ENCODE assay signal across 8 mouse cellular contexts in the genomic region with DNA sequence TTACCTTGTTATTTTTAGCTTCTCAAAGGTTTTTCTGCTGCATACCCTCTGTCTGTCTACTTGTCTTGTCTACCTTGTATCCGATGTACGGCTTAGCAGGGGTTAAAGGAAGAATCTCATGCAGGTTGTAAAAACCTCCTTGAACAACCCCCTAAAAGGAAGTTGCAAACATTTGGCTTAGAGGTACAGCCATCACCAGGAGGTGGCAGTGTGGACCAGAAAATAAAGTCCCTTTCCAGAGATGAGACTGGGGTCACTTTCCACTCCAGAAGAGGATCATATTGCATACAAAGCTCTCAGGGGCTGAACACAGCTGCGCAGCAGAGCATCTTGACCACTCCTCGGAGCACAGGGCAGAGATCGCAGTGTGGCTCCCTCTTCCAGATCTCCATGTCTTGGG.
DNase-seq lines count a peak whose midpoint lies in the region; ATAC-seq and TF ChIP-seq lines count a peak whose summit lies in the region.

No protein-coding gene starts in this region.

- no peak overlapping the region for H3K9ac ChIP-seq in hindbrain, postnatal 0 days (replicated peaks; ENCODE audit: low read length)
- H3K9ac ChIP-seq in midbrain, embryonic 14.5 days (replicated peaks; ENCODE audit: low read length) = no peak overlapping the region

- no peak overlapping the region for H3K4me2 ChIP-seq in hindbrain, postnatal 0 days (ENCODE audit: low read depth, low read length)
- no peak overlapping the region for H3K4me2 ChIP-seq in midbrain, embryonic 14.5 days (ENCODE audit: low read length)

- no peaks in the 10 kb centered on the region for H3K36me3 ChIP-seq in hindbrain, postnatal 0 days (ENCODE audit: insufficient read depth, low read length)
- no peaks in the 10 kb centered on the region for H3K36me3 ChIP-seq in midbrain, embryonic 14.5 days (ENCODE audit: control insufficient read depth, insufficient read depth, low read length)

- no peak overlapping the region for H3K27ac ChIP-seq in gastrocnemius, adult 2 months
- H3K27ac ChIP-seq in hindbrain, postnatal 0 days = no peak overlapping the region
- no peak overlapping the region for H3K27ac ChIP-seq in midbrain, embryonic 14.5 days (replicated peaks; ENCODE audit: low read depth, low read length)

- H3K27me3 ChIP-seq in hindbrain, postnatal 0 days (ENCODE audit: insufficient read depth, low read length) = no peaks in the 10 kb centered on the region
- H3K27me3 ChIP-seq in midbrain, embryonic 14.5 days (ENCODE audit: control insufficient read depth, insufficient read depth, low read length) = peaks cover 16% of the 10 kb centered on the region; the same call in 1 of the 2 replicates

- no peaks in the 10 kb centered on the region for H3K4me1 ChIP-seq in hindbrain, postnatal 0 days (ENCODE audit: insufficient read depth, low read length)
- H3K4me1 ChIP-seq in midbrain, embryonic 14.5 days (ENCODE audit: control insufficient read depth, insufficient read depth, low read length) = no peaks in the 10 kb centered on the region

- no peak overlapping the region for H3K4me3 ChIP-seq in gastrocnemius, adult 2 months
- H3K4me3 ChIP-seq in hindbrain, postnatal 0 days (ENCODE audit: low read length) = no peak overlapping the region
- H3K4me3 ChIP-seq in midbrain, embryonic 14.5 days (replicated peaks; ENCODE audit: low read depth, low read length) = no peak overlapping the region

- H3K9me3 ChIP-seq in hindbrain, postnatal 0 days (ENCODE audit: low read length) = no peaks in the 10 kb centered on the region
- H3K9me3 ChIP-seq in midbrain, embryonic 14.5 days (ENCODE audit: control insufficient read depth, low read length) = no peaks in the 10 kb centered on the region

- peak; percentile 53 for TF ChIP-seq CTCF in gastrocnemius, adult 2 months (IDR thresholded peaks at IDR 0.05)
- peak; percentile 82 for TF ChIP-seq CTCF in hindbrain, postnatal 0 days (IDR thresholded peaks at IDR 0.05; ENCODE audit: low read depth)

- intact Hi-C loops in gastrocnemius, adult 2 months (cut with DNase I) = no loop called here
- intact Hi-C loops in left cerebral cortex, postnatal 4 days (cut with DNase I) = no loop called here

- DNase-seq in gastrocnemius, adult 2 months = peak; percentile 22
- DNase-seq in gastrocnemius, adult 8-10 months (ENCODE audit: low spot score in 2 of 2) = no peak
- DNase-seq in MN1 (ENCODE audit: low spot score) = peak; percentile 43
- DNase-seq in embryo, embryonic 9.5 days (ENCODE audit: extremely low spot score) = peak; percentile 77
- DNase-seq in hindbrain, postnatal 0 days (ENCODE audit: low spot score) = peak; percentile 89
- peak; percentile 59 for DNase-seq in left cerebral cortex, postnatal 4 days
- peak; percentile 89 for DNase-seq in midbrain, embryonic 14.5 days
- DNase-seq in thymus, postnatal 14 days = peak; percentile 16

- peak; percentile 71 for ATAC-seq in hindbrain, postnatal 0 days
- ATAC-seq in midbrain, embryonic 14.5 days (ENCODE audit: low FRiP score, low TSS enrichment) = peak; percentile 40; the same call in 1 of the 2 replicates

- WGBS in hindbrain, postnatal 0 days = 18% methylated on average over 5 of the region's 5 CpGs
- WGBS in midbrain, embryonic 14.5 days = 13% methylated on average over 5 of the region's 5 CpGs

Comparison
In these comparisons a context has a peak if more than half of its experiments do, and no peak if none do; other contexts are left out.
1. DNase-seq: peak in gastrocnemius, adult 2 months (single experiment), MN1 (single experiment), embryo, embryonic 9.5 days (single experiment), hindbrain, postnatal 0 days (single experiment), left cerebral cortex, postnatal 4 days (single experiment), midbrain, embryonic 14.5 days (single experiment) and thymus, postnatal 14 days (single experiment); none in gastrocnemius, adult 8-10 months (0 of 2).